Mouse (Mus musculus) frontal cortex, postnatal 14 days (tissue): ENCODE measurements around the gene Avpr1b.
"Not testable (repeated sequence)": the region's sequence is repeated elsewhere in the genome, so short reads cannot be mapped to it uniquely, and the experiment has no call there.

Experiments used
- DNase-seq, 2 experiments: peaks; one replicate each; pipeline ENCODE4 v3.0.0; 2022; ENCODE audit warnings: low spot score in 2 of 2

Avpr1b gene

DNA sequence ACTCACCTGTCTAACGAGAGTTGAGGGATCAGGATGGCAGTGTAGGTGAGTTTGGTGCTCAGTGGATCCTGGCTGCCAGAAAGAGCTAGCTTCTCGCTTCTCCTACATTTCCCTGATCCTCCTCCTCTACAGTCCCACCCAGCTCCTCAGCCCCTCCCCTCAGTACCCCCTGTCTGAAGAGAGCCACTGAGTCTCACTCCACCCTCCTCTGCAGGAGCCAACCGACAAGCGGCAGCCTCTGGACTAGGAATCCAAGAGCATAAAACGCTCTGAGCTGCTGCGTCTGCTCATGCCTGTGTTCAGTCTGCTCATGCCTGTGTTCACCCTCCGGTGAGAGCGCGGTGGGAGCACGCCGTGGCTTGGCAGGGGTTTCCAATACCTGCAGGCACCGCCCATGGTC, at the start of gene Avpr1b:
Gene Avpr1b (plus strand): TSS at position 335 of the 400 bp plus-strand sequence.
- no peak for DNase-seq

GRCm38 (mm10) chr1:131551956-131552355, 47.1 kb upstream of the Avpr1b start:
- DNase-seq: no peak

- DNase-seq: no peak
Observed at GRCm38 (mm10) chr1:131553428-131553827, 45.6 kb upstream of the Avpr1b start.

GRCm38 (mm10) chr1:131555042-131555812, 43.8 kb upstream of the Avpr1b start:
- DNase-seq: peak; percentile 67 to 75

DNA sequence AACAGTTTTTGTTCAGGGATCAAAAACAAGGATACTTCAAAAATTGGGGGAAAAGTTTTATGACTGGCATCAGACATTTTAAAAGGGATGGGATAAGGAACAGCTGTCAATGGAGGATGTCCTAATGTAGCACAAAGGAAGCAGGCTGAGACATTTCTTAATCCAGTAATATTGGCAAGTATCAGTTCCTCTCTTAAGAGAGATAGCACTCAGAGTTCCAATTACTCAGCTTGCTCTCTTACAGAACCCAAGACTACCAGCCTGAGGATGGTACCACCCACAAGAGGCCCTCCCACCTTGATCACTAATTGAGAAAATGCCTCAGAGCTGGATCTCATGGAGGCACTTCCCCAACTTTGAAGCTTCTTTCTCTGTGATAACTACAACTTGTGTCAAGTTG, 38.5 kb upstream of the Avpr1b start:
- no peak for DNase-seq

DNA sequence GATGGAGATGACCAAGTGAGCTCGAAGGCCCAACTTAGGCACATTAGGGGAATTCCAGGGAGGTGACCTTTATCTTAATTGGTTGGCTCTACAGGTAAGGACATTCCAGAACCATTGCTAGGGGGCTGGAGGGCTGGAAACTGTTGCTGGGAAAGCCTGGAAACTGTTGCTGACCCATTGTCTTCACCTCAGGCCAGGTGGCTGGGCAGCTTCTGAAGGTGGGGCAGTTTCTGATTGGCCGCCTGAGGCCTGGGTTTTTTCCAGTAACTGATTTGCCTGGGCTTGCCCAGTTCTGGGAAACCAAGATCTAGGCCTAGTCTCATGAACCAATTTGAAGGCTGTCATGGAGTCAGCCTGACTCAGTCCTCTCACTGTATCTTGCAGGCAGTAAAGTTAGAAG, 37.0 kb upstream of the Avpr1b start:
- no peak for DNase-seq

DNA sequence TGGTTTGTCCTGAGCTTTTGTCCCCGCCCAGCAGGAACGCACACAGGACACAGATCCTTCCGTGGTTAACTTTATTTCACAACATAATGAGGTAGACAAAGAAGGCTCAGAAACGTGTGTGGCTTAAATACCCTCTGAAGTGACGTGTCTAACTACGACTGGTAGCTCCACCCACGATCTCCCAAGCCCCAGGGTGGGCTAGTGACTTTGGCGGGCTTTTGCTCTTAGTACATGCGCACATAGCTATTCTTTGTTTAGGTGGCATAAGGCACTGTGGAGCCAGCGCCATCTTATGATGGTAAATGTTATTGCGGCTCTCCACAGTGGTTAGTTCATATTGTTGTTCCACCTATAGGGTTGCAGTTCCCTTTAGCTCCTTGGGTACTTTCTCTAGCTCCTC, 33.0 kb upstream of the Avpr1b start:
- DNase-seq: not testable (repeated sequence)

- DNase-seq: no peak
Observed at GRCm38 (mm10) chr1:131569721-131570120, 29.3 kb upstream of the Avpr1b start.

DNA sequence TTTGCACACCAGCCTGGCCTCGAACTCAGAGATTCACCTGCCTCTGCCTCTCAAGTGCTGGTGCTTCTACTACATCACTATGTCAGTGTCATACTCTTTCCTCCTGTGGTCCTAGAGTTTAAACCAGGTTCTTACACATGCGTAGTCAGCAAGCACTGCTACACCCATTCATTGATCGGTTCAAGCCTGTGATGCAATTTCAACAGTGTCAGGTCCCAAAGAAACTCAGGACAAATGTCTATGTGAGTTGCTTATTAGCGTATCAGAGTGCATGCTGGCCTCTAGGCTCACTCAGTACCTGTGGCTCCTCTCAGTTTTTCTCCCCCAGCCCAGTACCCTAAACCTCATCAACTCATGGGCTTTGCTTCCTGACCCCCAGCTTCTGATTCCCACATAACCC, 28.6 kb upstream of the Avpr1b start:
- no peak for DNase-seq

GRCm38 (mm10) chr1:131573721-131574120, 25.3 kb upstream of the Avpr1b start:
- no peak for DNase-seq

GRCm38 (mm10) chr1:131578943-131579680, 19.9 kb upstream of the Avpr1b start:
- no peak for DNase-seq

- no peak for DNase-seq
Observed at GRCm38 (mm10) chr1:131580389-131580788, 18.6 kb upstream of the Avpr1b start.

DNA sequence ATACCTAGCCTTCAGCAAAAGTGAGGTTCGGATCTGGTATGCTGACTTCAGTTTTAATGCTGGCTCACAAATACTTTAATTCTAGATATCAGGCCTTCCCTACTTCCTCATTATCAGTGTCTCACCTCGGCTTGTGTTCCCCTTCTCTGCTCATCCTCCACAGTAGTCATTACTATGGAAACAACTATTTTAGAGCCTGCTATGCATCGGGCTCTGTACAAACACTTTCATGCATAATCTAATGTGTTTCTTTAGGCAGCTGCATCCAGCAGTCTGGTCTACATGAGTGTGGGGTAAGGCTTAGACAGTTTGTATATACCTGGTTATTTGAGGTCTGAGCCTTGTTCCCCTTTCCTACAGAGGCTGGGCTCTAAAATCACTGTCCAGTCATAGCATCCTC, 15.4 kb upstream of the Avpr1b start:
- no peak for DNase-seq

GRCm38 (mm10) chr1:131586836-131587235, 12.2 kb upstream of the Avpr1b start:
- no peak for DNase-seq

DNA sequence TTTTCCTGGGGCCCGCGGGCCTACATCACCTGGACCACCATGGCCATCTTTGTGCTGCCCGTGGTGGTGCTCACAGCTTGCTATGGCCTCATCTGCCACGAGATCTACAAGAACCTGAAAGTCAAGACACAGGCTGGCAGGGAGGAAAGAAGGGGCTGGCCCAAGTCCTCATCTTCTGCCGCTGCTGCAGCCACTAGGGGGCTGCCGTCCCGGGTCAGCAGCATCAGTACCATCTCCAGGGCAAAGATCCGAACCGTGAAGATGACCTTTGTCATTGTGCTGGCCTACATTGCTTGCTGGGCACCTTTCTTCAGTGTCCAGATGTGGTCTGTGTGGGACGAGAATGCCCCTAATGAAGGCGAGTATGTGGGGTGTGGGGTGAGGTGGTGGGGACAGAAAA, 1.3 kb downstream of the Avpr1b start:
- no peak for DNase-seq

DNA sequence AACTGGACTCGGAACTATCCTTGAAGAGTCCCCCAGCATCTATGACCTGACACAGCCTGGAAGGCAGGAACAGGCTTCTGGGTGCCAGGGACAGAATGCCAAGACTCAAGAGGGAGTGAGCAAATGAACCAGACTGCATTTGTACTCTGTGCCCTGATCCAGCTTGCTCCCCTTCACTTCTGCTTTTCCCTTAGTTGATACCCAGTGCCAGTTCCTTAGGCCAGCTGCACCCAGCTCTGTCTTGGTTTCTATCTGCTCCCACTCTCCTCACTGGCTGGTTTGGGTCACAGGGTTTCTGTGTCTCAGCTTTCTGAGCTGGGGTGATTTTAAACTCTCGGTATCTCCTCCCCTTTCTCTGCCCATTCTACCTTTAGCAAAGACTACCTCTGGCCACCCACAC, 7.7 kb downstream of the Avpr1b start:
- no peak for DNase-seq

- no peak for DNase-seq
Observed at GRCm38 (mm10) chr1:131612556-131613155, 13.6 kb downstream of the Avpr1b start.

DNA sequence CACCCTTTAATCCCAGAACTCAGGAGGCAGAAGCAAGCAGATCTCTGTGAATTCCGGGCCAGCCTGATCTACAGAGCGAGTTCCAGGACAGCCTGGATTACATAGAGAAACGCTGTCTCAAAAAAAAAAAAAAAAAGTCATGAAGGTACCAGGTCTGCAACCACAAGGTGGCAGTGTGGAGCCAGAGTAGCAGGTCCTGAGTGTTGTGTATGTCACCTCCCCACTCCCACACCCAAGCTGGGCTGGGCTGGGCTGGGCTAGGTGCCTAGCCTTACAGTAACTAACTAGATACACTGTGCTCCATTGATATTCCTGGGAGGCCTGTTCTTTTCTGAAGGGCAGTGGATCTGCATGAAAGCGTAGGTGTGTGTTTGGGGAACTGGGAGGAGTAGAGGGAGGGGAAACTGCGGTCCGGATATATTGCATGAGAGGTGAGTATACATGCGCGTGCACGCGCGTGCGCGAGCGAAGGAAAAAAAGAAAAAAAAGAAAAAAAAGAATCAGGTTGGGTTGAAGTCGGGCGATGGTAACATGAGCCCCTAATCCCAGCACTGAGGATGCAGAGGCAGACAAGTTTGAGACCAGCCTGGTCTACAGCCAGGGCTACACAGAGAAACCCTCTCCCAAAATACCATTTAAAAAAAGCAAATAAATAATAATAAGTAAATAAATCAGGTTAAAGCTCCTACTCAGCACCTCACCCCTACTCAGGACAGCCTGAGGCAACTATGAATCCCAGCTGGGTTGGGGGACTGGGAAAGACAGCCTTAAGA, 14.5 kb downstream of the Avpr1b start:
- peak; percentile 18 to 33 for DNase-seq

- no peak for DNase-seq
Observed at GRCm38 (mm10) chr1:131614641-131615040, 15.6 kb downstream of the Avpr1b start.

DNA sequence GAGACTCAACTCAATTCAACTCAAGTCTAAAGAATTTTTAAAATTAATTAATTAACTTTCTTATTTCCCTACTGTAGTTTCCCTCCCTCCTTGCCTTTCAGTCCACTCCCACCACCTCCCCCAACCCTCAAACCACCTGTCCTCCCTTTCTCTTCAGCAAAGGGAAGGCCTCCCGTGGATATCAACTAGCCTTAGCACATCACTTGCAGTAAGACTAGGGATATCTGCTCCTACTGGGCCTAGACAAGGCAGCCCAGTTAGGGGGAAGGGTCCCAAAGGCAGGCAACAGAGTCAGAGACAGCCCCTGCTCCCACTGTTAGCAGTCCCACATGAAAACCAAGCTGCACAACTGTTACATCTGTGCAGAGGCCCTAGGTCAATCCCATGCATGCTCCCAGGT, 17.1 kb downstream of the Avpr1b start:
- DNase-seq: no peak

DNA sequence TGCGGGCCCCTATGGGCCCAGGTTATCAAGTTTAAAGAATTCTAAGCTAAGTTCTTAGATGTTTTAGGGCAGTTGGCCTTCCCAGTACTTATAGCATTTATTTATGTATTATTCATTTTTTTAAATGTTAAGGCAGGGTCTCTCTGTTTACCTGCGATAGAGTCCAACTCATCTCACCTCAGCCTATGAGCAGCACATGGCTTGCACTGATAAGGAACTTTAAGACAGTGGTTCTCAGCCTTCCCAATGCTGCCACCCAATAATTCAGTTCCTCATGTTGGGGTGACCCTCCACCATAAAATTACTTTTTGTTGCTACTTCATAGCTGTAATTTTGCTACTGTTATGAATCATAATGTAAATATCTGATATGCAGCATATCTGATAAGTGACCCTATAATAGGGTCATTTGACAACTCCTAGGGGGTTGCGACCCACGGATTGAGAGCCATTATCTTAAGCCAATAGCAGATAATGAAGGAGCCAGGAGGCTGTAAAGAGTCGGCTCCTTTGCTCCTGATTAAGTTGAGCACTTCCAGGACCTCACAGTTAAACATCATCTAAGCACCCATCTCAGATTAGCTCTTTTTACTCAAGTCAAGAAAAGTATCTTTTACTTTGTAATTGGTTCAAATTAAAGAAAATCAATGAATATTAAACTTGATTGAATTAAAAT, 17.6 kb downstream of the Avpr1b start:
- no peak for DNase-seq
